Mouse (Mus musculus): ENCODE data around the gene Git1. TPM values are rescaled to one million over a fixed set of nuclear protein-coding genes. Genes with fewer than 3 reads are reported as not detected.

Gene Git1
- total and polyA plus RNA-seq, 3 experiments: 8.8 to 57.8 (median 28.9) TPM

DNA sequence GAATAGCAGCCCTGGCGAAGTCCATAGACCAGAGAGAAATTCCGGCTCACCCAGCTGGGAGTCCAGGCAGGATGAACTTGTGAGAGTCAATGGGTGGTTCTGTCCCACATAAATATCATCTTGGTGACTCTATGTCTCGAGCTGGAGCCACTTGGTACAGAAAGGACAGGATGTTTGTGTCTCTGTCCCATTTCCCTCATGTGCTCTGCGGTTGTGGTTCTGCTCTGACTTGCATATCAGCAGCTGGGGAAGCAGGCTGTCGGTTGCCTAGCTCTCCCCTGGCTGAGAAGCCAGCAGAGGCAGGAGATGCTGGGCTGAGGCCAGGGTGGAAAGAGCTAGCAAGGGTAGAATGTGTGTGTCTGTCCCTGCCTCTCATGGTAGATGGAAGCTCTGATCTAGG lies 25.7 kb downstream of the Git1 start, which contains the start of gene Gm10392:
TSS of gene Gm10392 (minus strand) at position 156 of the 400 bp plus-strand sequence.
- Histone ChIP-seq H3K4me1 (ENCODE audit: control insufficient read depth in 1 of 2, insufficient read depth in 2 of 2) (peaks cover 23 to 55% of the 10 kb centered on the region in 2 experiments), H3K9ac (ENCODE audit: insufficient read depth, low read depth) (no peak within 1 kb of the TSS), H3K27me3 (replicated peaks) (no peaks in the 10 kb centered on the region), H3K27ac (ENCODE audit: insufficient read depth, low read depth) (no peak within 1 kb of the TSS), H3K36me3 (replicated peaks in 1 of 2; ENCODE audit: control insufficient read depth in 1 of 2, insufficient read depth in 1 of 2, low read length in 1 of 2) (peaks cover 0 to 10% of the 10 kb centered on the region in 2 experiments), H3K4me3 (replicated peaks in 1 of 3; ENCODE audit: low read depth in 2 of 3, low read length in 2 of 3, poor library complexity in 1 of 3) (no peak within 1 kb of the TSS), H3K4me2 (ENCODE audit: insufficient read depth, low read depth, poor library complexity, severe bottlenecking) (no peak within 1 kb of the TSS; the same call in 1 of the 2 replicates), H3K79me2 (replicated peaks; ENCODE audit: control insufficient read depth, extremely low read depth, insufficient read depth, poor library complexity, severe bottlenecking) (no peaks in the 10 kb centered on the region), H3K9me3 (replicated peaks; ENCODE audit: low read length) (peaks cover 12% of the 10 kb centered on the region)
- no peak for TF ChIP-seq CHD2 (IDR thresholded peaks at IDR 0.05; ENCODE audit: low read length)
- TF ChIP-seq IRF4 (IDR thresholded peaks at IDR 0.05; ENCODE audit: low read depth, low read length): peak; percentile 53; the same call in 1 of the 2 replicates
- peak; percentile 44 for TF ChIP-seq UBTF (IDR thresholded peaks at IDR 0.05; ENCODE audit: low read depth, low read length)
- 0 out of 2 replicates have a peak, but pooled peaks have one; percentile 12 for TF ChIP-seq MEF2A (IDR thresholded peaks at IDR 0.05; ENCODE audit: borderline replicate concordance, low read depth, low read length)
- TF ChIP-seq EP300 (IDR thresholded peaks at IDR 0.05; ENCODE audit: low read length): peak; percentile 70
- 0 out of 2 replicates have a peak, but pooled peaks have one; percentile 11 for TF ChIP-seq MAFK (IDR thresholded peaks at IDR 0.05; ENCODE audit: insufficient replicate concordance, low read length)
- peak; percentile 29; the same call in 1 of the 2 replicates for TF ChIP-seq SIN3A (IDR thresholded peaks at IDR 0.05; ENCODE audit: low read length)
- no peak for TF ChIP-seq JUND (conservative IDR thresholded peaks at IDR 0.05; ENCODE audit: low read depth, low read length)
- TF ChIP-seq MXI1 (IDR thresholded peaks at IDR 0.05; ENCODE audit: low read depth, low read length): no peak
- 0 out of 2 replicates have a peak, but pooled peaks have one; percentile 38 for TF ChIP-seq TBP (conservative IDR thresholded peaks at IDR 0.05; ENCODE audit: low read depth, low read length)
- no peak for TF ChIP-seq JUN (IDR thresholded peaks at IDR 0.05; ENCODE audit: insufficient read depth, low read depth, low read length)
- TF ChIP-seq ELF1 (IDR thresholded peaks at IDR 0.05; ENCODE audit: low read depth, low read length): 0 out of 2 replicates have a peak, but pooled peaks have one; percentile 9
- peak; percentile 63; the same call in 1 of the 2 replicates for TF ChIP-seq TCF12 (IDR thresholded peaks at IDR 0.05; ENCODE audit: low read depth, low read length)
- 0 out of 2 replicates have a peak, but pooled peaks have one; percentile 17 for TF ChIP-seq RCOR1 (conservative IDR thresholded peaks at IDR 0.05; ENCODE audit: low read depth, low read length)
- TF ChIP-seq BHLHE40 (IDR thresholded peaks at IDR 0.05; ENCODE audit: low read depth, low read length): peak; percentile 89
- TF ChIP-seq SMC3 (IDR thresholded peaks at IDR 0.05; ENCODE audit: low read depth, low read length): 0 out of 2 replicates have a peak, but pooled peaks have one; percentile 10
- TF ChIP-seq MYC (IDR thresholded peaks at IDR 0.05; ENCODE audit: low read depth, low read length): no peak
- TF ChIP-seq USF1 (IDR thresholded peaks at IDR 0.05; ENCODE audit: low read depth, low read length): no peak
- 0 out of 2 replicates have a peak, but pooled peaks have one; percentile 54 for TF ChIP-seq ETS1 (conservative IDR thresholded peaks at IDR 0.05; ENCODE audit: low read depth, low read length)
- TF ChIP-seq MAX (IDR thresholded peaks at IDR 0.05; ENCODE audit: low read length): peak; percentile 66; the same call in 1 of the 2 replicates
- in situ Hi-C loops (cut with MboI; ENCODE audit: low pct_ligation_motif_present, low pct_unique_long_range_greater_than_20kb, low sequenced_read_pairs): loop anchor here (10.0 kb wide), 1 partner anchor 276 kb away; no protein-coding TSS in a partner anchor
- peak; percentile 88 for DNase-seq (ENCODE audit: extremely low read depth)
- dilution Hi-C loops (cut with MboI; ENCODE audit: extremely low pct_ligation_motif_present, extremely low pct_unique_long_range_greater_than_20kb, low sequenced_read_pairs): no loop called here

Data from CH12.LX (cell line).